Mouse (Mus musculus) liver, embryonic 11.5 days (tissue): ENCODE measurements at regions not wholly inside any gene's neighbourhood (a gene's known extent, or its start where the extent isn't known, plus 50 kb on each side); places are given as distances from the start of the nearest gene placed in this dataset.

Source experiments
- ATAC-seq: fragments of 200-750 bp; cut with Nextera tagmentation; replicated peaks from 2 replicates; pipeline ENCODE4 v1.8.0; 2017; ENCODE audit warnings: moderate number of reproducible peaks, mild to moderate bottlenecking, moderate TSS enrichment, moderate library complexity; ENCODE audit not compliant: low FRiP score
- DNase-seq: peaks from one replicate; pipeline ENCODE4 v3.0.0-alpha.2; 2017; ENCODE audit warnings: low spot score
- H3K27ac ChIP-seq: fragments of 300-500 bp; sonication (generic); 2 replicates; pipeline ENCODE4 v1.5.1; 2014; ENCODE audit warnings: mild to moderate bottlenecking, low read depth, low read length, control low read depth
- H3K27me3 ChIP-seq: fragments of 300-500 bp; sonication (generic); replicated peaks from 2 replicates; pipeline ENCODE4 v1.6.1; 2014; ENCODE audit warnings: low read length, mixed read lengths; ENCODE audit not compliant: control insufficient read depth, insufficient read depth
- H3K36me3 ChIP-seq: fragments of 300-500 bp; sonication (generic); 2 replicates; pipeline ENCODE4 v1.6.1; 2014; ENCODE audit warnings: mild to moderate bottlenecking, low read length, moderate library complexity, mixed read lengths; ENCODE audit not compliant: control insufficient read depth, insufficient read depth
- H3K4me1 ChIP-seq: fragments of 300-500 bp; sonication (generic); replicated peaks from 2 replicates; pipeline ENCODE4 v1.6.1; 2014; ENCODE audit warnings: low read length, mixed read lengths; ENCODE audit not compliant: control insufficient read depth, insufficient read depth
- H3K4me2 ChIP-seq: fragments of 300-500 bp; sonication (generic); 2 replicates; pipeline ENCODE4 v1.6.1; 2014; ENCODE audit warnings: mild to moderate bottlenecking, control low read depth, moderate library complexity
- H3K4me3 ChIP-seq: fragments of 300-500 bp; sonication (generic); 2 replicates; pipeline ENCODE4 v1.5.1; 2014; ENCODE audit warnings: low read depth, low read length, control low read depth
- H3K9ac ChIP-seq: fragments of 300-500 bp; sonication (generic); 2 replicates; pipeline ENCODE4 v1.6.1; 2014; ENCODE audit warnings: low read depth, low read length, control low read depth
- H3K9me3 ChIP-seq: fragments of 300-500 bp; sonication (generic); 2 replicates; pipeline ENCODE4 v1.6.1; 2016; ENCODE audit warnings: low read length, inconsistent platforms, mixed read lengths; ENCODE audit not compliant: control insufficient read depth
- WGBS: fragments of 180-500 bp; shearing (Covaris S2); extraction: QIAGEN DNeasy Blood & Tissue Kit; methylation state at CpG from one replicate; pipeline ENCODE4 v1.1.7; 2014; 5-methylcytosine and 5-hydroxymethylcytosine counted together

DNA sequence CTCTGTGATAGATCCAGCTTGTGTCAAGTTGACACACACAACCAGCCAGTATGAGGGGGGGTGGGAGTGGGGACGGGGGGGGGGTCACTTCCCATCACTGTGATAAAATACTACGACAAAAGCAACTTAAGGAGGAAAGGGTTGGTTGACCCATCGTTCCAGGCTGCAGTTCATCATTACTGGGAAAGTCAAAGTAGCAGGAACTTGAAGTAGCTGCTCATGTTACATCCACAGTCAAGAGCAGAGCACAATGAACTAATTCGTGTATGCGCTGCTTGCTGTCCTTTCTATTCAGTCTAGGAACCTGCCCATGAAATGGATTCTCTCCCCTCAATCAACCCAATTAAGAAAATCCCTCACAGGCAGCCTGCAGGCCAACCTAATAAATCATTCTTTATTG lies 88.8 kb upstream of the Cxcl12 start:
- no peak overlapping the region for H3K27ac ChIP-seq
- no peak for DNase-seq
- no peaks in the 10 kb centered on the region for H3K36me3 ChIP-seq
- H3K9me3 ChIP-seq: no peaks in the 10 kb centered on the region
- ATAC-seq: no peak
- H3K4me2 ChIP-seq: no peak overlapping the region
- WGBS: 66% methylated on average over 5 of the region's 5 CpGs
- H3K4me1 ChIP-seq: no peaks in the 10 kb centered on the region
- H3K4me3 ChIP-seq: no peak overlapping the region
- H3K27me3 ChIP-seq: no peaks in the 10 kb centered on the region
- no peak overlapping the region for H3K9ac ChIP-seq

DNA sequence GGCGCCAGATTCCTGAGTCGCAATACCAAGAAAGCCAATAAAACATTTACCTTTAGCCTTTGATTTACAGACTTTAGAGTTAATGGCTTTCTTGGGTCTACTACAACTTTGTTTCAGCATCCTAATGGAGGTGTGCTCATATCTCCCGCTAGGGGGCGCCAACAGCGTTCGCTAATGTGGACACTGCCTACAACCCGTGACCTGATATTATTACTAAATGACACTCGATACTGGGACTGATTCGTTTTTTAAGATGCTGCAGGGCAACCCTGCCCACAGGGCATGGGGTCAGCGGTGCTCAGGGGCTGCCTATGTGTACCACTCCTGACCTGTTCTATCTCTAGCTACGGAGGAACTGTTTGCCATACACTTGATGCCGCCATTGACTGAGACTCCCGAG lies 87.4 kb upstream of the Cxcl12 start:
- H3K9ac ChIP-seq: no peak overlapping the region
- H3K9me3 ChIP-seq: no peaks in the 10 kb centered on the region
- DNase-seq (no peak), ATAC-seq (no peak)
- no peaks in the 10 kb centered on the region for H3K27me3 ChIP-seq
- no peak overlapping the region for H3K4me2 ChIP-seq
- no peaks in the 10 kb centered on the region for H3K4me1 ChIP-seq
- H3K4me3 ChIP-seq: no peak overlapping the region
- H3K36me3 ChIP-seq: no peaks in the 10 kb centered on the region
- 37% methylated on average over 13 of the region's 13 CpGs for WGBS
- no peak overlapping the region for H3K27ac ChIP-seq

DNA sequence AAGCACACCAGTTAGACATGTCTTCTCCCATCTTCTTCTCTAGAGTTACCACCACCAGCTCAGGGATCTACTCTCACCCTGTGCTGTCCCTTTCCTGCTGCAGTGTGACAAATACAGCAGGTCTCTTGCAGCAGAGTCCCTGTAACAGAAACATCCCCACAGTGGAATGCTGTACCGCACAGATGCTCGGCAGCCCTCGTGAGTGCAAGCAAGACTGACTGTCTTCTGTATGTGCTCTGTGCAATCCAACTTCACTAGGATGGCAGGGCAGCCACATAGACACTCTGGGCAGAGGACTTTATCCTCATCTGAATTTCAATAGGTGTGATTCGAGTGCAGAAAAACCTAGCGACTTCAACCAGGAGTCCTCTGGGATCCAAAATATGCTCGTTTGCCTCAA lies 84.1 kb upstream of the Cxcl12 start:
- H3K4me1 ChIP-seq: no peaks in the 10 kb centered on the region
- ATAC-seq (no peak), DNase-seq (no peak)
- no peak overlapping the region for H3K9ac ChIP-seq
- H3K4me3 ChIP-seq: no peak overlapping the region
- no peak overlapping the region for H3K4me2 ChIP-seq
- no peaks in the 10 kb centered on the region for H3K36me3 ChIP-seq
- H3K27ac ChIP-seq: no peak overlapping the region
- no peaks in the 10 kb centered on the region for H3K9me3 ChIP-seq
- 68% methylated on average over 6 of the region's 6 CpGs for WGBS
- H3K27me3 ChIP-seq: no peaks in the 10 kb centered on the region

DNA sequence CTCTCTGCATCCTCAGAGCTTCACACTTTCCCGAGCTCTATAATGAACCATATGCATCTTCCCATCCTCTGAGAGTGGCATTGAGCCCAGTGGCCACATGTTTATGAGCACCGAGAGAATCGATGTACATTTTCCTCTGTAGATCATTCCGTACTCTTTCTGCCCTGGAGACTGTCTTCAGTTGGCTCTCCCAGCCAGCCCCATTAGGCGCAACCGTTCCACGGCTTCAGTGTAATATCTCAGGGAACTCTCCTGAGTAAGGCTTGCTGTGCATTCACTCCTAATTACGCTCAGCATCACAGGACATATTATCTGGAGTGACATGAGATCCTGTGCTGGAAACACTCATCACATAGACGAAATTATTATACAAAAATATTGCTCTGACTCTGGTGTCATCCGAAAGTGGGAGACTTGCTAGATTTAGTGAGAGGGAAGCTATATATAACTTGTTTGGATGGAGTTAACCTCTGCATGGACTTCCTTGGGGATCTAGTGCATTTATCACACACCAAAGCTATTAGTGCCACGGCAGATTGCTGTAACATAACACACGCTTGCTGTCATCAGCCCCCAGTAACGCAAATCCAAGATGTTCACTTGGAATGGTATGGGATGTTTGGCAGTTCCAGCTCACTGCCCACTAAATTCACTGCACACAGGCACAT lies 83.4 kb upstream of the Cxcl12 start:
- DNase-seq: no peak
- Histone ChIP-seq H3K27me3 (no peaks in the 10 kb centered on the region), H3K4me1 (no peaks in the 10 kb centered on the region), H3K4me3 (no peak overlapping the region), H3K27ac (no peak overlapping the region), H3K9ac (no peak overlapping the region), H3K9me3 (no peaks in the 10 kb centered on the region), H3K4me2 (no peak overlapping the region), H3K36me3 (no peaks in the 10 kb centered on the region)
- WGBS: 70% methylated on average over 13 of the region's 13 CpGs
- ATAC-seq: no peak

DNA sequence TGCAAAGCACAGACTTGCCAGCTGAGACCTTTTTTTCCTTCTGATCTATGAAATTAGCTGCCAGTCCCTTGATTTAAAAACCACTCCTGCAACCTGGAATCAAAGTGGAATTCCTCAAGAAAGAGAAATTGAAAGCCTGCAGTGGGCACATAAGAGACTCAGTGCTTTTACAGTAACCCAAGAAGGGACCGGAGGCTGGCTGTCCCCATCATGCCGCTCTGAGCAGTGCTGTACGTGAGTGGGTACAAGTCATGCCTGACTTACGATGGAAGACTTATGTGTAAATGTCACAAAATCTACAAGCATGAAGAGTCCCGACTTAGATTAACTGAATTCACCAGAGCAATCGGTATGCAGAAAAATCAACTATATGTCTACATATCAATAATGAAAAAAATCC lies 73.6 kb upstream of the Cxcl12 start:
- 89% methylated on average over 6 of the region's 6 CpGs for WGBS
- H3K9ac ChIP-seq: no peak overlapping the region

GRCm38 (mm10) chr6:117099871-117100270 lies 68.5 kb upstream of the Cxcl12 start:
- DNase-seq: no peak
- Histone ChIP-seq H3K9ac (no peak overlapping the region), H3K4me2 (no peak overlapping the region), H3K9me3 (no peaks in the 10 kb centered on the region), H3K4me1 (no peaks in the 10 kb centered on the region), H3K4me3 (no peak overlapping the region), H3K27me3 (no peaks in the 10 kb centered on the region), H3K27ac (no peak overlapping the region), H3K36me3 (no peaks in the 10 kb centered on the region)
- no peak for ATAC-seq
- 78% methylated on average over 10 of the region's 10 CpGs for WGBS

More for the DNA sequence above, 73.6 kb upstream of the Cxcl12 start:
- Histone ChIP-seq H3K27me3 (no peaks in the 10 kb centered on the region), H3K4me2 (no peak overlapping the region), H3K4me1 (no peaks in the 10 kb centered on the region), H3K36me3 (no peaks in the 10 kb centered on the region), H3K9me3 (no peaks in the 10 kb centered on the region), H3K4me3 (no peak overlapping the region), H3K27ac (no peak overlapping the region)
- no peak for ATAC-seq
- no peak for DNase-seq

GRCm38 (mm10) chr6:117102693-117103092 lies 65.6 kb upstream of the Cxcl12 start:
- H3K4me1 ChIP-seq: no peaks in the 10 kb centered on the region
- H3K9ac ChIP-seq: no peak overlapping the region
- no peaks in the 10 kb centered on the region for H3K36me3 ChIP-seq
- H3K9me3 ChIP-seq: no peaks in the 10 kb centered on the region
- no peak overlapping the region for H3K4me2 ChIP-seq
- H3K4me3 ChIP-seq: no peak overlapping the region
- H3K27ac ChIP-seq: no peak overlapping the region
- ATAC-seq (no peak), DNase-seq (no peak)
- 88% methylated on average over 4 of the region's 4 CpGs for WGBS
- H3K27me3 ChIP-seq: no peaks in the 10 kb centered on the region

DNA sequence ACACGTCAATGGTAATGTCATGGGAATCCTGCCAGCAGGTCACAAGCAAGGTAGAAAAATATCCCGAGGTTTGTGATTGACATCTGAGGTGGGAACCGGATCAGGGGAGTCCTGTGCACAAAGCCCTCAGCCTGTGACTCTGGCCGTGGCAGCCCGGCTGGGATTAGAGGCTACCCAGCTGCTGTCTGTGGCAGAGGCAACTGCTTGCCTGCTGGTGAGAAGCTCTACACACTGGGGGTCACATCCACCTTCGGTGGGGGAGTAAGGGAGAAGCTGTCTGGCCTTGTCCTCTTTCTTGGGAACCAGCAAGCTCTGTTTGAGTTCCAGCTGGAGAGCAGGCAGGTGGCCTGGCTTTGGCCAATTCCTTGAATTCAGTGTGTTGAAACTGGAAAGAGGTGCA lies 64.3 kb upstream of the Cxcl12 start:
- 81% methylated on average over 6 of the region's 6 CpGs for WGBS
- Histone ChIP-seq H3K4me1 (no peaks in the 10 kb centered on the region), H3K4me3 (no peak overlapping the region), H3K9me3 (no peaks in the 10 kb centered on the region), H3K4me2 (no peak overlapping the region), H3K36me3 (no peaks in the 10 kb centered on the region), H3K9ac (no peak overlapping the region), H3K27me3 (no peaks in the 10 kb centered on the region), H3K27ac (no peak overlapping the region)
- DNase-seq: no peak
- ATAC-seq: no peak

DNA sequence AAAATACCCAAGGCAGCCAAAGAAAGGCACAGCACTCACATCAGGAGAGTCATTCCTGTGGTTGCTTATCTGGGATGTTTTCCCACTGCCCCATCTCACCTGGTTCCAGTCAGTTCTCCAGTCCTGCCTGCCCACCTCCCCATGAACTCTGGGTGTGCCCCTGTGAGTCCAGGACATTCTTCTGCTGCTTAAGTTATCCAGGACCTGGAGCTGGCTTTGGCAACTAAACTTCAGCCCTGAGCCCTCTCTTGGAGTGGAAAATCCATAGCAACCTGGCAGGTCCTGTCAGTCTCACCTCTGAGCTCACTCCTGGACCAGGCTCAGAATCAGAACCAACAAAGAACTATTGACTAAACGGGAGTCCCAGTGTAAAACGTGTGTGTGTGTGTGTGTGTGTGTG lies 63.9 kb upstream of the Cxcl12 start:
- DNase-seq (no peak), ATAC-seq (no peak)
- Histone ChIP-seq H3K4me1 (no peaks in the 10 kb centered on the region), H3K4me2 (no peak overlapping the region), H3K4me3 (no peak overlapping the region), H3K27me3 (no peaks in the 10 kb centered on the region), H3K9ac (no peak overlapping the region), H3K9me3 (no peaks in the 10 kb centered on the region), H3K36me3 (no peaks in the 10 kb centered on the region), H3K27ac (no peak overlapping the region)
- 76% methylated on average over 2 of the region's 2 CpGs for WGBS
